Mouse (Mus musculus) left cerebral cortex, adult 18-20 months (tissue): Measurements from ENCODE around the gene Tbc1d23. TPM values are rescaled to one million over a fixed set of nuclear protein-coding genes. Genes with fewer than 3 reads are reported as not detected.
"Not testable (repeated sequence)": the region's sequence is repeated elsewhere in the genome, so short reads cannot be mapped to it uniquely, and the experiment has no call there.

ENCODE experiments used
- DNase-seq, 2 experiments: peaks; one replicate each; pipeline ENCODE4 v3.0.0; 2021 to 2022; ENCODE audit warnings: low spot score in 2 of 2, mixed read lengths in 1 of 2
- long read RNA-seq, 2 experiments: library from polyadenylated mRNA; stranded (forward); transcript quantifications; one replicate each; pipeline ENCODE4 v2.0.0; 2021
- total RNA-seq, 2 experiments: library from RNA; stranded (reverse); gene quantifications; 2 replicates each; pipeline ENCODE4 v1.2.3; 2021

Gene Tbc1d23
- total RNA-seq, result 10 to 100 TPM; 45.3 to 45.8 TPM
- long read RNA-seq, experiment 1, transcript Tbc1d23-203 (19 exons, 3,112 nt), result major isoform, 23 of 45 reads
- long read RNA-seq, experiment 1, partial matches to known transcripts, result 7 of 45 reads
- long read RNA-seq, experiment 1, other reads (novel, unspliced or antisense), result 9 of 45 reads
- long read RNA-seq, experiment 2, transcript Tbc1d23-201 (18 exons, 3,690 nt), result minor isoform, 5 of 28 reads
- long read RNA-seq, experiment 2, transcript Tbc1d23-203 (19 exons, 3,112 nt), result major isoform, 17 of 28 reads
- long read RNA-seq, experiment 2, partial matches to known transcripts, result 1 of 28 reads
- long read RNA-seq, experiment 2, other reads (novel, unspliced or antisense), result 5 of 28 reads

GRCm38 (mm10) chr16:57231089-57231936, at the start of gene Tbc1d23:
Gene Tbc1d23 (minus strand): TSS chr16:57231504.
- peak; percentile 95 to 96 for DNase-seq

GRCm38 (mm10) chr16:57280221-57281217, 49.2 kb upstream of the Tbc1d23 start:
- peak in 1 of 2 experiments; percentile 25 for DNase-seq

GRCm38 (mm10) chr16:57278976-57279626, 47.8 kb upstream of the Tbc1d23 start:
- no peak for DNase-seq

GRCm38 (mm10) chr16:57269751-57270150, 38.4 kb upstream of the Tbc1d23 start:
- DNase-seq, result no peak

GRCm38 (mm10) chr16:57268058-57268841, 36.9 kb upstream of the Tbc1d23 start:
- DNase-seq, result peak; percentile 59 to 78

GRCm38 (mm10) chr16:57267068-57267467, 35.8 kb upstream of the Tbc1d23 start:
- no peak for DNase-seq

GRCm38 (mm10) chr16:57260152-57260551, 28.8 kb upstream of the Tbc1d23 start:
- DNase-seq, result no peak

- no peak for DNase-seq
Observed at GRCm38 (mm10) chr16:57259356-57260083, 28.2 kb upstream of the Tbc1d23 start.

- no peak for DNase-seq
Observed at GRCm38 (mm10) chr16:57251589-57252421, 20.5 kb upstream of the Tbc1d23 start.

- DNase-seq, result no peak
Observed at GRCm38 (mm10) chr16:57250991-57251390, 19.7 kb upstream of the Tbc1d23 start.

- no peak for DNase-seq
Observed at GRCm38 (mm10) chr16:57247464-57247863, 16.2 kb upstream of the Tbc1d23 start.

GRCm38 (mm10) chr16:57246596-57246995, 15.3 kb upstream of the Tbc1d23 start:
- no peak for DNase-seq

GRCm38 (mm10) chr16:57243858-57244248, 12.5 kb upstream of the Tbc1d23 start:
- peak; percentile 83 to 89 for DNase-seq

GRCm38 (mm10) chr16:57243205-57243857, 12.0 kb upstream of the Tbc1d23 start:
- no peak for DNase-seq

GRCm38 (mm10) chr16:57242857-57243204, 11.5 kb upstream of the Tbc1d23 start:
- no peak for DNase-seq

- DNase-seq, result no peak
Observed at GRCm38 (mm10) chr16:57235871-57236510, 4.7 kb upstream of the Tbc1d23 start.

GRCm38 (mm10) chr16:57231937-57232310, 620 bp upstream of the Tbc1d23 start:
- not testable (repeated sequence) for DNase-seq
